Mouse (Mus musculus): ENCODE results near the gene Mark4. TPM values are rescaled to one million over a fixed set of nuclear protein-coding genes. Genes with fewer than 3 reads are reported as not detected.

Gene Mark4
- polyA plus RNA-seq, 1 experiment from 2014 or later: 12.4 TPM

- Histone ChIP-seq H3K4me1 (peaks cover 25% of the 10 kb centered on the region), H3K36me3 (peaks cover 26% of the 10 kb centered on the region), H3K4me2 (peak overlapping the region; percentile 97), H3K27ac (peak overlapping the region; percentile 84), H3K27me3 (no peaks in the 10 kb centered on the region), H3K9ac (peak overlapping the region; percentile 93), H3K9me3 (no peaks in the 10 kb centered on the region), H3K4me3 (peak overlapping the region; percentile 87)
- WGBS: 5% methylated on average over 14 of the region's 14 CpGs
- no peak for ATAC-seq (ENCODE audit: insufficient number of reproducible peaks, insufficient read depth, low FRiP score, low TSS enrichment, low read depth)
These were observed 1.1 kb downstream of the Mark4 start for GRCm38 (mm10) chr7:19457414-19458071.

GRCm38 (mm10) chr7:19456628-19457027 lies 2.0 kb downstream of the Mark4 start:
- ATAC-seq (ENCODE audit: insufficient number of reproducible peaks, insufficient read depth, low FRiP score, low TSS enrichment, low read depth): no peak
- no peak overlapping the region for H3K27ac ChIP-seq
- peaks cover 35% of the 10 kb centered on the region for H3K36me3 ChIP-seq
- H3K4me3 ChIP-seq: peak overlapping the region; percentile 87
- H3K9me3 ChIP-seq: no peaks in the 10 kb centered on the region
- 95% methylated on average over 7 of the region's 7 CpGs for WGBS
- peak overlapping the region; percentile 97 for H3K4me2 ChIP-seq
- no peaks in the 10 kb centered on the region for H3K27me3 ChIP-seq
- peaks cover 25% of the 10 kb centered on the region for H3K4me1 ChIP-seq
- H3K9ac ChIP-seq: no peak overlapping the region

GRCm38 (mm10) chr7:19455819-19456495 lies 2.7 kb downstream of the Mark4 start:
- 80% methylated on average over 11 of the region's 11 CpGs for WGBS
- Histone ChIP-seq H3K4me2 (0 out of 2 replicates have a peak overlapping the region, but pooled peaks have one; percentile 97), H3K4me3 (no peak overlapping the region), H3K9ac (no peak overlapping the region), H3K36me3 (peaks cover 42% of the 10 kb centered on the region), H3K9me3 (no peaks in the 10 kb centered on the region), H3K27ac (no peak overlapping the region), H3K4me1 (peaks cover 25% of the 10 kb centered on the region), H3K27me3 (no peaks in the 10 kb centered on the region)
- ATAC-seq (ENCODE audit: insufficient number of reproducible peaks, insufficient read depth, low FRiP score, low TSS enrichment, low read depth): no peak

- H3K9ac ChIP-seq: no peak overlapping the region
- ATAC-seq (ENCODE audit: insufficient number of reproducible peaks, insufficient read depth, low FRiP score, low TSS enrichment, low read depth): no peak
- no peak overlapping the region for H3K4me2 ChIP-seq
- H3K27me3 ChIP-seq: no peaks in the 10 kb centered on the region
- no peak overlapping the region for H3K4me3 ChIP-seq
- H3K4me1 ChIP-seq: peaks cover 25% of the 10 kb centered on the region
- no peak overlapping the region for H3K27ac ChIP-seq
- peaks cover 49% of the 10 kb centered on the region for H3K36me3 ChIP-seq
- no peaks in the 10 kb centered on the region for H3K9me3 ChIP-seq
- WGBS: 92% methylated on average over 4 of the region's 4 CpGs
These were observed 3.4 kb downstream of the Mark4 start for GRCm38 (mm10) chr7:19455186-19455585.

GRCm38 (mm10) chr7:19449165-19449564 lies 9.5 kb downstream of the Mark4 start:
- peaks cover 83% of the 10 kb centered on the region for H3K36me3 ChIP-seq
- H3K9ac ChIP-seq: no peak overlapping the region
- no peak for ATAC-seq (ENCODE audit: insufficient number of reproducible peaks, insufficient read depth, low FRiP score, low TSS enrichment, low read depth)
- no peak overlapping the region for H3K27ac ChIP-seq
- H3K4me2 ChIP-seq: no peak overlapping the region
- no peaks in the 10 kb centered on the region for H3K27me3 ChIP-seq
- WGBS: 73% methylated on average over 12 of the region's 12 CpGs
- no peak overlapping the region for H3K4me3 ChIP-seq
- no peaks in the 10 kb centered on the region for H3K4me1 ChIP-seq
- no peaks in the 10 kb centered on the region for H3K9me3 ChIP-seq

- ATAC-seq (ENCODE audit: insufficient number of reproducible peaks, insufficient read depth, low FRiP score, low TSS enrichment, low read depth): no peak
- Histone ChIP-seq H3K4me2 (no peak overlapping the region), H3K27ac (no peak overlapping the region), H3K27me3 (no peaks in the 10 kb centered on the region), H3K9me3 (no peaks in the 10 kb centered on the region), H3K4me1 (no peaks in the 10 kb centered on the region), H3K9ac (no peak overlapping the region), H3K36me3 (peaks cover 86% of the 10 kb centered on the region), H3K4me3 (no peak overlapping the region)
- 93% methylated on average over 16 of the region's 16 CpGs for WGBS
These were observed 10.9 kb downstream of the Mark4 start for GRCm38 (mm10) chr7:19447689-19448088.

- Histone ChIP-seq H3K4me1 (no peaks in the 10 kb centered on the region), H3K4me2 (no peak overlapping the region), H3K27me3 (no peaks in the 10 kb centered on the region), H3K4me3 (no peak overlapping the region), H3K9ac (no peak overlapping the region), H3K36me3 (peaks cover 86% of the 10 kb centered on the region), H3K9me3 (no peaks in the 10 kb centered on the region), H3K27ac (no peak overlapping the region)
- WGBS: 83% methylated on average over 12 of the region's 12 CpGs
- ATAC-seq (ENCODE audit: insufficient number of reproducible peaks, insufficient read depth, low FRiP score, low TSS enrichment, low read depth): no peak
These were observed 13.8 kb downstream of the Mark4 start for GRCm38 (mm10) chr7:19444801-19445200.

GRCm38 (mm10) chr7:19443344-19443743 lies 15.3 kb downstream of the Mark4 start:
- ATAC-seq (ENCODE audit: insufficient number of reproducible peaks, insufficient read depth, low FRiP score, low TSS enrichment, low read depth): peak; percentile 2; the same call in 1 of the 2 replicates
- Histone ChIP-seq H3K27me3 (no peaks in the 10 kb centered on the region), H3K4me3 (no peak overlapping the region), H3K4me1 (no peaks in the 10 kb centered on the region), H3K9ac (no peak overlapping the region), H3K4me2 (no peak overlapping the region), H3K9me3 (no peaks in the 10 kb centered on the region), H3K27ac (no peak overlapping the region), H3K36me3 (peaks cover 84% of the 10 kb centered on the region)
- 40% methylated on average over 3 of the region's 3 CpGs for WGBS

GRCm38 (mm10) chr7:19441448-19442091 lies 17.1 kb downstream of the Mark4 start:
- 88% methylated on average over 9 of the region's 9 CpGs for WGBS
- H3K27ac ChIP-seq: no peak overlapping the region
- no peaks in the 10 kb centered on the region for H3K27me3 ChIP-seq

GRCm38 (mm10) chr7:19437048-19437447 lies 21.6 kb downstream of the Mark4 start:
- WGBS: 68% methylated on average over 9 of the region's 9 CpGs

More at GRCm38 (mm10) chr7:19441448-19442091, 17.1 kb downstream of the Mark4 start:
- no peaks in the 10 kb centered on the region for H3K4me1 ChIP-seq
- ATAC-seq (ENCODE audit: insufficient number of reproducible peaks, insufficient read depth, low FRiP score, low TSS enrichment, low read depth): no peak
- peaks cover 82% of the 10 kb centered on the region for H3K36me3 ChIP-seq
- H3K9me3 ChIP-seq: no peaks in the 10 kb centered on the region
- H3K4me2 ChIP-seq: no peak overlapping the region
- H3K9ac ChIP-seq: no peak overlapping the region
- H3K4me3 ChIP-seq: no peak overlapping the region

GRCm38 (mm10) chr7:19436276-19436675 lies 22.3 kb downstream of the Mark4 start:
- no peaks in the 10 kb centered on the region for H3K27me3 ChIP-seq
- H3K9me3 ChIP-seq: peaks cover 5% of the 10 kb centered on the region; the same call in 1 of the 2 replicates
- 95% methylated on average over 2 of the region's 2 CpGs for WGBS
- no peak overlapping the region for H3K4me3 ChIP-seq
- H3K9ac ChIP-seq: no peak overlapping the region
- H3K27ac ChIP-seq: no peak overlapping the region
- H3K36me3 ChIP-seq: peaks cover 95% of the 10 kb centered on the region
- ATAC-seq (ENCODE audit: insufficient number of reproducible peaks, insufficient read depth, low FRiP score, low TSS enrichment, low read depth): no peak
- no peak overlapping the region for H3K4me2 ChIP-seq
- no peaks in the 10 kb centered on the region for H3K4me1 ChIP-seq

More at GRCm38 (mm10) chr7:19437048-19437447, 21.6 kb downstream of the Mark4 start:
- H3K27ac ChIP-seq: no peak overlapping the region
- H3K9me3 ChIP-seq: peaks cover 5% of the 10 kb centered on the region; the same call in 1 of the 2 replicates
- H3K9ac ChIP-seq: no peak overlapping the region
- H3K4me1 ChIP-seq: no peaks in the 10 kb centered on the region
- ATAC-seq (ENCODE audit: insufficient number of reproducible peaks, insufficient read depth, low FRiP score, low TSS enrichment, low read depth): no peak
- no peaks in the 10 kb centered on the region for H3K27me3 ChIP-seq
- no peak overlapping the region for H3K4me2 ChIP-seq
- H3K36me3 ChIP-seq: peaks cover 95% of the 10 kb centered on the region
- H3K4me3 ChIP-seq: no peak overlapping the region
